In genomic region chr2:160507371-160507770, GRCm38 (mm10) we compare ENCODE assay signal across 28 mouse cellular contexts.
DNase-seq lines count a peak whose midpoint lies in the region; ATAC-seq and TF ChIP-seq lines count a peak whose summit lies in the region.
"Had no signal": no experiment of that assay in that cellular context is flagged by ENCODE, and none has a peak within 500 bp of the region (broad histone marks: within the 10 kb centered on the region; RNA-seq: fewer than 3 reads in every experiment).

No protein-coding gene starts in this region.

- 0 out of 2 replicates have a peak, but pooled peaks have one; percentile 11 for ATAC-seq in forebrain, embryonic 12.5 days (ENCODE audit: low FRiP score)
- ATAC-seq in forebrain, postnatal 0 days, result no peak
- no peak for ATAC-seq in hindbrain, embryonic 15.5 days (ENCODE audit: low FRiP score, low read depth)
- no peak for ATAC-seq in hindbrain, postnatal 0 days
- no peak for ATAC-seq in midbrain, embryonic 15.5 days (replicated peaks)
- 0 out of 2 replicates have a peak, but pooled peaks have one; percentile 24 for ATAC-seq in neural tube, embryonic 14.5 days (ENCODE audit: low read depth)
- ATAC-seq: inflammation-experienced regulatory T-cells, adult 6 months; Patski had no signal

- no peak overlapping the region for H3K9ac ChIP-seq in forebrain, embryonic 12.5 days
- H3K9ac ChIP-seq in forebrain, postnatal 0 days, result no peak overlapping the region
- no peak overlapping the region for H3K9ac ChIP-seq in hindbrain, embryonic 15.5 days
- no peak overlapping the region for H3K9ac ChIP-seq in hindbrain, postnatal 0 days (replicated peaks; ENCODE audit: low read length)
- H3K9ac ChIP-seq in midbrain, embryonic 15.5 days, result no peak overlapping the region
- no peak overlapping the region for H3K9ac ChIP-seq in neural tube, embryonic 14.5 days (replicated peaks; ENCODE audit: low read depth, low read length)
- H3K9ac ChIP-seq: embryonic facial prominence, embryonic 13.5 days; limb, embryonic 13.5 days; lung, embryonic 15.5 days had no signal

- H3K4me3 ChIP-seq in forebrain, embryonic 12.5 days (replicated peaks), result no peak overlapping the region
- no peak overlapping the region for H3K4me3 ChIP-seq in forebrain, postnatal 0 days (ENCODE audit: low read depth, low read length)
- H3K4me3 ChIP-seq in hindbrain, embryonic 15.5 days, result no peak overlapping the region
- no peak overlapping the region for H3K4me3 ChIP-seq in hindbrain, postnatal 0 days (ENCODE audit: low read length)
- no peak overlapping the region for H3K4me3 ChIP-seq in midbrain, embryonic 10.5 days
- H3K4me3 ChIP-seq in midbrain, embryonic 15.5 days, result no peak overlapping the region
- no peak overlapping the region for H3K4me3 ChIP-seq in neural tube, embryonic 14.5 days (ENCODE audit: low read depth, low read length)
- H3K4me3 ChIP-seq: embryonic facial prominence, embryonic 13.5 days; gastrocnemius, adult 2 months; limb, embryonic 13.5 days; lung, embryonic 15.5 days had no signal

- peaks cover 40% of the 10 kb centered on the region for H3K4me1 ChIP-seq in forebrain, embryonic 12.5 days
- H3K4me1 ChIP-seq in forebrain, postnatal 0 days (ENCODE audit: insufficient read depth), result peaks cover 6% of the 10 kb centered on the region
- H3K4me1 ChIP-seq in hindbrain, embryonic 15.5 days (replicated peaks), result peaks cover 21% of the 10 kb centered on the region
- 0 out of 2 replicates have a peak, but pooled peaks cover 3% of the 10 kb centered on the region for H3K4me1 ChIP-seq in hindbrain, postnatal 0 days (ENCODE audit: insufficient read depth, low read length)
- H3K4me1 ChIP-seq in midbrain, embryonic 10.5 days, result peaks cover 43% of the 10 kb centered on the region
- peaks cover 17% of the 10 kb centered on the region for H3K4me1 ChIP-seq in midbrain, embryonic 15.5 days
- peaks cover 4% of the 10 kb centered on the region; the same call in 1 of the 2 replicates for H3K4me1 ChIP-seq in neural tube, embryonic 14.5 days (ENCODE audit: control insufficient read depth, insufficient read depth, low read length)

- H3K27me3 ChIP-seq in forebrain, embryonic 12.5 days, result peaks cover 21% of the 10 kb centered on the region; the same call in 1 of the 2 replicates
- H3K27me3 ChIP-seq in forebrain, postnatal 0 days (ENCODE audit: insufficient read depth, low read length), result peaks cover 7% of the 10 kb centered on the region; the same call in 1 of the 2 replicates
- peaks cover 47% of the 10 kb centered on the region for H3K27me3 ChIP-seq in hindbrain, embryonic 15.5 days
- H3K27me3 ChIP-seq in hindbrain, postnatal 0 days (ENCODE audit: insufficient read depth, low read length), result no peaks in the 10 kb centered on the region
- no peaks in the 10 kb centered on the region for H3K27me3 ChIP-seq in midbrain, embryonic 10.5 days (ENCODE audit: low read depth, poor library complexity, severe bottlenecking)
- no peaks in the 10 kb centered on the region for H3K27me3 ChIP-seq in midbrain, embryonic 15.5 days (replicated peaks)
- H3K27me3 ChIP-seq in neural tube, embryonic 14.5 days (ENCODE audit: control insufficient read depth, insufficient read depth, low read length), result peaks cover 19% of the 10 kb centered on the region
- H3K27me3 ChIP-seq: embryonic facial prominence, embryonic 13.5 days; lung, embryonic 15.5 days had no signal

- peak overlapping the region; percentile 73 for H3K27ac ChIP-seq in forebrain, embryonic 12.5 days
- no peak overlapping the region for H3K27ac ChIP-seq in forebrain, postnatal 0 days (ENCODE audit: low read depth, low read length)
- H3K27ac ChIP-seq in hindbrain, embryonic 15.5 days (replicated peaks), result peak overlapping the region; percentile 37; the same call in 1 of the 2 replicates
- no peak overlapping the region for H3K27ac ChIP-seq in hindbrain, postnatal 0 days
- 0 out of 2 replicates have a peak overlapping the region, but pooled peaks have one; percentile 13 for H3K27ac ChIP-seq in midbrain, embryonic 10.5 days (replicated peaks)
- no peak overlapping the region for H3K27ac ChIP-seq in midbrain, embryonic 15.5 days
- H3K27ac ChIP-seq in neural tube, embryonic 14.5 days (ENCODE audit: low read depth, low read length), result no peak overlapping the region
- H3K27ac ChIP-seq: embryonic facial prominence, embryonic 13.5 days; gastrocnemius, adult 2 months; limb, embryonic 13.5 days; lung, embryonic 15.5 days; stomach, postnatal 0 days had no signal

- no peak for TF ChIP-seq CTCF in forebrain, postnatal 0 days (IDR thresholded peaks at IDR 0.05; ENCODE audit: low read depth)
- TF ChIP-seq CTCF in hindbrain, postnatal 0 days (IDR thresholded peaks at IDR 0.05; ENCODE audit: low read depth), result no peak

- 60% methylated on average over 9 of the region's 9 CpGs for WGBS in forebrain, embryonic 12.5 days
- 43% methylated on average over 9 of the region's 9 CpGs for WGBS in forebrain, postnatal 0 days
- WGBS in hindbrain, embryonic 15.5 days, result 30% methylated on average over 9 of the region's 9 CpGs
- WGBS in hindbrain, postnatal 0 days, result 32% methylated on average over 9 of the region's 9 CpGs
- WGBS in midbrain, embryonic 10.5 days, result 71% methylated on average over 9 of the region's 9 CpGs
- WGBS in midbrain, embryonic 15.5 days, result 35% methylated on average over 9 of the region's 9 CpGs
- WGBS in neural tube, embryonic 14.5 days, result 20% methylated on average over 9 of the region's 9 CpGs

- no peak overlapping the region for H3K4me2 ChIP-seq in forebrain, embryonic 12.5 days
- no peak overlapping the region for H3K4me2 ChIP-seq in forebrain, postnatal 0 days (ENCODE audit: low read depth)
- no peak overlapping the region for H3K4me2 ChIP-seq in hindbrain, embryonic 15.5 days
- H3K4me2 ChIP-seq in hindbrain, postnatal 0 days (ENCODE audit: low read depth, low read length), result no peak overlapping the region
- H3K4me2 ChIP-seq in midbrain, embryonic 15.5 days, result no peak overlapping the region
- no peak overlapping the region for H3K4me2 ChIP-seq in neural tube, embryonic 14.5 days (ENCODE audit: low read depth, low read length)
- H3K4me2 ChIP-seq: embryonic facial prominence, embryonic 13.5 days; heart, embryonic 11.5 days; limb, embryonic 13.5 days; liver, embryonic 11.5 days; lung, embryonic 15.5 days had no signal

- H3K9me3 ChIP-seq in forebrain, embryonic 12.5 days, result no peaks in the 10 kb centered on the region
- no peaks in the 10 kb centered on the region for H3K9me3 ChIP-seq in forebrain, postnatal 0 days (ENCODE audit: low read length)
- H3K9me3 ChIP-seq in hindbrain, embryonic 15.5 days, result no peaks in the 10 kb centered on the region
- no peaks in the 10 kb centered on the region for H3K9me3 ChIP-seq in hindbrain, postnatal 0 days (ENCODE audit: low read length)
- H3K9me3 ChIP-seq in midbrain, embryonic 10.5 days (replicated peaks), result no peaks in the 10 kb centered on the region
- no peaks in the 10 kb centered on the region for H3K9me3 ChIP-seq in midbrain, embryonic 15.5 days
- no peaks in the 10 kb centered on the region for H3K9me3 ChIP-seq in neural tube, embryonic 14.5 days (ENCODE audit: control insufficient read depth, low read length)
- H3K9me3 ChIP-seq: embryonic facial prominence, embryonic 13.5 days; limb, embryonic 13.5 days; lung, embryonic 15.5 days had no signal

- DNase-seq in forebrain, postnatal 0 days, result no peak
- no peak for DNase-seq in hindbrain, postnatal 0 days (ENCODE audit: low spot score)
- DNase-seq in midbrain, embryonic 10.5 days (ENCODE audit: low spot score), result no peak
- DNase-seq in neural tube, embryonic 10.5 days (ENCODE audit: extremely low spot score, low spot score), result no peak
- DNase-seq: adrenal gland, postnatal 10 days; cerebellum, adult 11 months; cerebellum, adult 9-10 months; cerebellum, postnatal 36 days; gastrocnemius, adult 2 months; gastrocnemius, postnatal 36 days; heart, adult 18-20 months; heart, postnatal 36 days; kidney, adult 11 months; spleen, adult 18-20 months; thymus, adult 18-20 months; thymus, postnatal 25 days had no signal

- H3K36me3 ChIP-seq in forebrain, embryonic 12.5 days (replicated peaks), result no peaks in the 10 kb centered on the region
- no peaks in the 10 kb centered on the region for H3K36me3 ChIP-seq in forebrain, postnatal 0 days (ENCODE audit: insufficient read depth)
- H3K36me3 ChIP-seq in hindbrain, embryonic 15.5 days, result no peaks in the 10 kb centered on the region
- H3K36me3 ChIP-seq in hindbrain, postnatal 0 days (ENCODE audit: insufficient read depth, low read length), result no peaks in the 10 kb centered on the region
- no peaks in the 10 kb centered on the region for H3K36me3 ChIP-seq in midbrain, embryonic 10.5 days
- no peaks in the 10 kb centered on the region for H3K36me3 ChIP-seq in midbrain, embryonic 15.5 days (replicated peaks)
- H3K36me3 ChIP-seq in neural tube, embryonic 14.5 days (ENCODE audit: control insufficient read depth, insufficient read depth, low read length), result no peaks in the 10 kb centered on the region
- H3K36me3 ChIP-seq: embryonic facial prominence, embryonic 13.5 days; limb, embryonic 13.5 days; lung, embryonic 15.5 days had no signal

Comparison
In these comparisons a context has a peak if more than half of its experiments do, and no peak if none do; other contexts are left out.
1. ATAC-seq: peak in forebrain, embryonic 12.5 days (single experiment) and neural tube, embryonic 14.5 days (single experiment); none in forebrain, postnatal 0 days (single experiment), hindbrain, embryonic 15.5 days (single experiment), hindbrain, postnatal 0 days (single experiment) and midbrain, embryonic 15.5 days (single experiment).
2. H3K27ac ChIP-seq: peak in forebrain, embryonic 12.5 days (single experiment), hindbrain, embryonic 15.5 days (single experiment) and midbrain, embryonic 10.5 days (single experiment); none in forebrain, postnatal 0 days (single experiment), hindbrain, postnatal 0 days (single experiment), midbrain, embryonic 15.5 days (single experiment) and neural tube, embryonic 14.5 days (single experiment).